Mouse (Mus musculus) heart, postnatal 25 days (tissue): Measurements from ENCODE around the gene Zfp366. TPM values are rescaled to one million over a fixed set of nuclear protein-coding genes. Genes with fewer than 3 reads are reported as not detected.

Experiments
- DNase-seq: peaks from one replicate; pipeline ENCODE4 v3.0.0; 2022; ENCODE audit warnings: low spot score
- intact Hi-C: fragments of 180-260 bp; cut with DNase I; formaldehyde crosslinking; loops from one replicate; pipeline ENCODE4 v1.15.1; 2025
- total RNA-seq, 2 experiments: library from RNA; stranded (reverse); gene quantifications; 2 replicates each; pipeline ENCODE4 v1.2.3; 2021

Gene Zfp366
- total RNA-seq, 2 experiments from 2014 or later, result 8.9 to 11.6 TPM

DNA sequence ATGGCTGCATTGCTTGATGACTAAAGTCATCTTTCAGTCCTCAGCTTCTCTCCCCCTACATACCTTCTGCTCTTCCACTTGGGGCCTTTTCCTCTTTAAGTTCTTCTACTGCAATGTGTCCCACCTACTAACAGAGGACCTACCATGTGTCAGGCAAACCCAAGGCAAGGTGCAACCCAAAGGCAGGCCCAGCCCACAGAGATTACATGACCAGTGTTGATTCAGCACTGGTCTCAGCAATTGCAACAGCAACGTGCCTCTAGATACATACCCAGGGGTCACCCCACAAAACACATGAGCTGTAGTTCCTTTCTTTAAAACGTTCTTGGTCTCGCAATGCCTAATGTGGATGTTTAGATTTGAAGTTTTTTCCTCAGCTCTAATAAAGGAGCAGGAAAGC lies 57.4 kb downstream of the Zfp366 start:
- no peak for DNase-seq
- intact Hi-C loops, result loop anchor here (5.0 kb wide), 1 partner anchor 75 kb away; no protein-coding TSS in a partner anchor

- intact Hi-C loops, result loop anchor here (5.0 kb wide), 1 partner anchor 74 kb away; no protein-coding TSS in a partner anchor
- DNase-seq, result no peak
Observed at GRCm38 (mm10) chr13:99242895-99243294, 58.3 kb downstream of the Zfp366 start.

DNA sequence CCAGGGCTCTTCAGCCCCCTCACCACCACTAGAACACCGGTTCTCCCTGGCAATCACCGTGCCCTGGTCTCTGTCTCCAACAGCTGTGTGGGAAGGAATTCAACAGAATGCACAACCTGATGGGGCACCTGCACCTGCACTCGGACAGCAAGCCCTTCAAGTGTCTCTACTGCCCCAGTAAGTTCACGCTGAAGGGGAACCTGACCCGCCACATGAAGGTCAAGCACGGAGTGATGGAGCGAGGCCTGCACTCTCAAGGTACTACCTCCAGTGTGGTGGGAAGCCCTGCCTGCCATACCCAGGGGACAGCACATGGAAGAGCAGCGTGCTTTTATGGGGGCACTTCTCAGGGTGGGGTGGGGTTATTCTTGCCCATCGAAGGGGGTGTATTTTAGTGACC lies 59.2 kb downstream of the Zfp366 start:
- DNase-seq, result no peak
- intact Hi-C loops, result loop anchor here (5.0 kb wide), 1 partner anchor 73 kb away; no protein-coding TSS in a partner anchor

DNA sequence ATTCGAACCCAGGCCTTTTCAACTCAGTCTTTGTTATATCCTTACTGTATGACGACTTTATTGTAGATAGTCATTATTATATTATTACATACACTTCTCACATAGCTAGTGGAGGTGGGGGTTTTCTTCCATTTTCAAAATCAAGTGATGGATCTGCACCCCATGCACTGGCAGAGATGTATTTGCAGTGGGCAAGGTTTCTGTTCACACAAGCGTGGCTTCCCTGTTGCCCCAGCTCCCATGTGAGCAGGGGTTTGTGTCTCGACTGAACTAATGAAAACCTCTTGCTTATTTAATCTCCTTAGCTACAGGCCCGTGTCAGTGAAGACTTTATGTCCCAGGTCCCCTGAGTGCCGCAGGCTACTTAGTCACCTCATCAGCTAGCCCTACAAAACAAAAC lies 59.8 kb downstream of the Zfp366 start:
- intact Hi-C loops, result loop anchor here (5.0 kb wide), 1 partner anchor 73 kb away; no protein-coding TSS in a partner anchor
- no peak for DNase-seq

GRCm38 (mm10) chr13:99244896-99245295 lies 60.3 kb downstream of the Zfp366 start:
- intact Hi-C loops, result loop anchor here (5.0 kb wide), 1 partner anchor 72 kb away; no protein-coding TSS in a partner anchor
- DNase-seq, result no peak

DNA sequence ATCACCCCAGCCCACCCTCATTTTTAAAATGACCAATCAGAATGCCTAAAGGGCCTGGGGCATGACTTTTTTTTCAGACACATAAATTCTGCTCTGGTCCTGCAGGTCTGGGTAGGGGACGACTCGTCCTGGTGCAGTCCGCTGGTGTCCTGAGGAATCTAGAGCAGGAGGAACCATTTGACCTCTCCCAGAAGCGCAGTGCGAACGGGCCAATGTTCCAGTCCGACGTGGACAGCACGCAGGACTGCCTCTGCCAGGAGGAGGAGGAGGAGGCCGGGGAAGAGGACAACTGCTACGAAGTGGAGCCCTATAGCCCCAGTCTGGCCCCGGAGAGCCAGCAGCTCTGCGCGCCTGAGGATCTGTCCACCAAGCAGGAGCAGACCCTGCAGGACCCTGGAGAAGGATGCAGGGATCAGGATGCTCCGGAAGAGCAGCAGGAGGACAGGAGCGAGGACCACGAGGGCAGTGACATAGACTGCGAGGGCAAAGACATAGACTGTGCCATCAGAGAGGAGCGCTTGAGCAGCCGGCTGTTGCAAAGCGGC lies 61.4 kb downstream of the Zfp366 start:
- DNase-seq, result no peak
- intact Hi-C loops, result no loop called here

- intact Hi-C loops, result no loop called here
Observed at GRCm38 (mm10) chr13:99250806-99251205, 66.2 kb downstream of the Zfp366 start.

GRCm38 (mm10) chr13:99254215-99254614 lies 69.6 kb downstream of the Zfp366 start:
- no peak for DNase-seq
- intact Hi-C loops, result loop anchor here (2.0 kb wide), 1 partner anchor 15 kb away; no protein-coding TSS in a partner anchor

More at GRCm38 (mm10) chr13:99250806-99251205, 66.2 kb downstream of the Zfp366 start:
- no peak for DNase-seq

DNA sequence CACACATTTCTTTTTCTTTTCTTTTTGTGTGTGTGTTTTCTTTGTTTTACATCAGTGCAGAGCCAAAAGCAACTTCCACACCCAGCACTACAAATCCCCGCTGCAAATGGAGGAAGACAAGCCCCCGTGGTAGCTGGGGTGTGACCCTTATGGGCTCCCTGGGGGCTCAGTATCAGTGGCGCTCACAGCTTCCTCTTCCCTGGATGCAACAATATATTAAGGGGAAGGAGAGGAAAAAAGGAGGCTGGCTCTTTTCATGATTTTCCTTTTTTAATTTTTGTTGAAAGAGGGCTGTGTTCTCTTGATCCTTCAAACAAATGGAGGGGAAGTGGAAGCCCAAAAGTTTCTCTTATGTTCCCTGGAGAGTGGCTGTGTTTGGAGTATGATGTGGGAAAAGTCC lies 70.2 kb downstream of the Zfp366 start:
- peak; percentile 45 for DNase-seq
- intact Hi-C loops, result loop anchor here (2.0 to 5.0 kb wide), 2 partner anchors 16 to 58 kb away; no protein-coding TSS in a partner anchor

- intact Hi-C loops, result loop anchor here (5.0 kb wide), 1 partner anchor 55 kb away; no protein-coding TSS in a partner anchor
- no peak for DNase-seq
Observed at GRCm38 (mm10) chr13:99256916-99257315, 72.3 kb downstream of the Zfp366 start.

- DNase-seq, result no peak
- intact Hi-C loops, result loop anchor here (5.0 kb wide), 1 partner anchor 54 kb away; no protein-coding TSS in a partner anchor
Observed at GRCm38 (mm10) chr13:99258677-99259076, 74.1 kb downstream of the Zfp366 start.

DNA sequence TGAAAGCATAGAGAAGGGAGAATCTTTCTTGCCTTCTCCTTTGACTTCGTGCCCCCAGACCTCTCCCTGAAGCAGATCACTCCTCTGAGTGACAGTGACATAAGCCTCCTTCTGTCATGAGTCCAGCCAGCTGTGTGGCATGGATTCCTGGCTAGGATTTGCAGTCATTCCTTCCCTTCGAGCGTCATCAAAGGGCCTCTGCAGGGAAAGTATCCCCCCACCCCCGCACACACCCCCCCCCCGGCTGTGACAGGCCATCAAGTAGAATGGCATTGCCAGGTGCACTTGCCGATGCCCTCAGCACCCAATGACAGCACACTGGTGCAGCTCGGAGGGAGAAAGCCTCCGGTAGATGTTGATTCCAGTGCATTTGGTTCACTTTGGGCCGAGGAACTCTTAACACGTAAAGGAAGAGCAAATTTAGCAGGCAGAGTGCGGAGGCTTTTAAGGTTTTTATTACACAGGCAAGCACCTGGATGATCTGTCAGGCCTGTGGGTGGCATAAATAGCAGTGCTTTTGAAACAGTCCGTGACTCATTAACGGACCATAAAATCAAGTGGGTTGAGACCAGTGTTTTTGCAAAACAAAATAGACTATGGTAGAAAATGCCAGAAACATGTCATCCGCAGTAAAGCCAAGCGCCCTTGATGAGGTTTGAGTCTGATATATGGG lies 75.0 kb downstream of the Zfp366 start:
- DNase-seq, result no peak
- intact Hi-C loops, result loop anchor here (5.0 kb wide), 1 partner anchor 53 kb away; no protein-coding TSS in a partner anchor

- no peak for DNase-seq
- intact Hi-C loops, result no loop called here
Observed at GRCm38 (mm10) chr13:99262406-99262805, 77.8 kb downstream of the Zfp366 start.

DNA sequence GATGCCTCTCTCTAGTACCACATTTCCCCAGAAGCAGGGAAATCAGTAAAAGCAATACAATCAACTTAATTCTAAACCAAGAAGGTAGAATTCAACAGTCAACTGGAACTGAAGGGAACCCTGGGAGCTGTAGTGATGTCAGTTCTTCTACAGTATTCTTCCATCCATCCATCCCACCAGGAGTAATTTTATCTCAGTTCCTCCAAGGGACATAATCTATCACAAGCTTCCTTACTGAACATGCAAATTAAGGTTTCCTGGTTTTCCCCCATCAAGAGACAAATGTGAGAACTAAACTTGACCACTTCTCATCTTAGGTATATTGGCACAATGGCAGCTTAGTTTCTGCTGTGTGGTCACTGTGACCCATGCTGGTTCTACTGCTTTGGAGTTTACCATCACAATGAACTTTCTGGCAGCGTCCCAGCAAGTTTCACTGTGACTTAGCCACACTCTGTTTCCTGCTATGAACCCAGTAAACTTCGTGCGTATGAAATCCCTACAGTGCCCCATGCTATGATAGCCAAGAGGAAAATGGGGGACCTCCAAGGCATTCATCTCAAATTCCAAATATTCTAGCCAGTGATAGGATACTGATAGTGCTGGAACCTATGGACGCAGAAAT lies 78.6 kb downstream of the Zfp366 start:
- intact Hi-C loops, result no loop called here
- no peak for DNase-seq

GRCm38 (mm10) chr13:99264483-99264882 lies 79.9 kb downstream of the Zfp366 start:
- no peak for DNase-seq
- intact Hi-C loops, result no loop called here

DNA sequence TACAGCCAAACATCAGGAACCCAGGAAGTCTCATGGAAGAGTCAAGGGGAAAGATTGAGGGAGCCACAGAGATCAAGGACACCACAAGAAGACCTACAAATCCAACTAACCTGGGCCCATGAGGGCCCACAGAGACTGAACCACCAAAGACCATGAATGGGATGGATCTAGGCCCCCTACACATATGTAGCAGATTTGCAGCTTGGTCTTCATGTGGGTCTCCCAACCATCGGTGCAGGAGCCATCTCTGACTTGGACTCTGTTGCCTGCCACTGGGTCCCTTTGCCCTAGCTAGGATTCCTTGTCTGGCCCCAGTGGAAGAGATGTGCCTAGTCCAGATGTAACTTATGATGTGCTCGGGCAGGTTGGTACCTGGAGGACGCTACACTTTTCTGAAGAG lies 87.4 kb downstream of the Zfp366 start:
- intact Hi-C loops, result no loop called here
- no peak for DNase-seq

GRCm38 (mm10) chr13:99277521-99277920 lies 92.9 kb downstream of the Zfp366 start:
- intact Hi-C loops, result no loop called here
- no peak for DNase-seq

GRCm38 (mm10) chr13:99278511-99278910 lies 93.9 kb downstream of the Zfp366 start:
- intact Hi-C loops, result no loop called here
- DNase-seq, result no peak

DNA sequence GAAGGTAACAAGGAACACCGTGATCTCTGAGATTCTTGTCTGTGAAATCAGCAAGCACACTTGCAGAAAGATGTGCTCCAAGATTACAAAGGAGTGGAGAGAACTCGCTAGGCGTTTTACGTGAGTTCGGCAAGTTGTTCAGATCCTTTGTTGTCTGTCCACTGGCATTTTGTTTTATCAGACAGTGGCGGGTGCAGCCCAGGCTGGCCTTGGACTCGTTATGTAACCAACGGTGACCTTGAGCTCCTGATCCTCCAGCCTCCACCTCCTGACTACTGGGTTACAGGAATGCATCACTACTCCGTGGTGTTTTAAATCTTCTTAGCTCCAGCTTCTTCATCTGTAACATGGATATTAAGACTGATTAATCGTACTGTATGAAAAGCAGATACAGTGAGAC lies 94.7 kb downstream of the Zfp366 start:
- DNase-seq, result no peak
- intact Hi-C loops, result no loop called here

DNA sequence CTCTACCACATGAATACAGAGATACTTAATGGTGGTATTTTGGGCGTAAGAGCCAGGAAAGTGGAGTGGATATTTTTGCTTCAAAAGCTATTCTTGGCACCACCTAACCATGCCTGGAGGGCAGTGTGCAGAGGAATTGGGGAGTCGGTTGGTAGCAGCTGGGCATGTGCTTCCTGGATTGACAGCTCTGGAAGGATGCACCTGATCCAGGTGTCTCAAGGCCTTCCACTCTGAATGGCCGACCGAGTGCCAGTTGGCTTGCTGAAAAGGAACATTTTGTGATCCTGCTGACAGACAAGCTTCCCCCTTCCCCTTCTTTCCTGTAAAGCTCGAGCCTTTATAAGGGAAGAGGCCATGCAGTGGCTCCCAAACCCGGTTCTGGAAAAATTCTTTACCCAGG lies 98.3 kb downstream of the Zfp366 start:
- intact Hi-C loops, result no loop called here
- no peak for DNase-seq

- intact Hi-C loops, result no loop called here
- DNase-seq, result no peak
Observed at GRCm38 (mm10) chr13:99283916-99284315, 99.3 kb downstream of the Zfp366 start.
